Mouse (Mus musculus): ENCODE results near the gene Amigo2.

GRCm38 (mm10) chr15:97249322-97249721 is 2.2 kb upstream of the Amigo2 start:
- no peak for TF ChIP-seq CTCF (conservative IDR thresholded peaks at IDR 0.05 in 1 of 2, IDR thresholded peaks at IDR 0.05 in 1 of 2; ENCODE audit: low read depth in 2 of 2, low read length in 2 of 2)
- TF ChIP-seq ZNF384 (IDR thresholded peaks at IDR 0.05; ENCODE audit: low read depth, low read length) = no peak
- TF ChIP-seq MAFK (IDR thresholded peaks at IDR 0.05; ENCODE audit: insufficient replicate concordance, low read length) = no peak
- no peak for TF ChIP-seq MAZ (IDR thresholded peaks at IDR 0.05; ENCODE audit: low read depth, low read length)
- no peak for TF ChIP-seq EP300 (IDR thresholded peaks at IDR 0.05; ENCODE audit: low read length)
- TF ChIP-seq RCOR1 (conservative IDR thresholded peaks at IDR 0.05; ENCODE audit: low read depth, low read length) = no peak
- no peak for TF ChIP-seq USF2 (conservative IDR thresholded peaks at IDR 0.05; ENCODE audit: low read depth, low read length)
- no peak for TF ChIP-seq POLR2A (IDR thresholded peaks at IDR 0.05; ENCODE audit: low read depth, low read length)
- no peak for TF ChIP-seq CHD1 (IDR thresholded peaks at IDR 0.05; ENCODE audit: low read depth, low read length)
- no peak for TF ChIP-seq E2F4 (IDR thresholded peaks at IDR 0.05; ENCODE audit: insufficient replicate concordance, low read depth, low read length)
- no peak for TF ChIP-seq MEF2A (IDR thresholded peaks at IDR 0.05; ENCODE audit: borderline replicate concordance, low read depth, low read length)
